Mouse (Mus musculus): ENCODE data around the gene Chrdl2.

Gene Chrdl2

DNA sequence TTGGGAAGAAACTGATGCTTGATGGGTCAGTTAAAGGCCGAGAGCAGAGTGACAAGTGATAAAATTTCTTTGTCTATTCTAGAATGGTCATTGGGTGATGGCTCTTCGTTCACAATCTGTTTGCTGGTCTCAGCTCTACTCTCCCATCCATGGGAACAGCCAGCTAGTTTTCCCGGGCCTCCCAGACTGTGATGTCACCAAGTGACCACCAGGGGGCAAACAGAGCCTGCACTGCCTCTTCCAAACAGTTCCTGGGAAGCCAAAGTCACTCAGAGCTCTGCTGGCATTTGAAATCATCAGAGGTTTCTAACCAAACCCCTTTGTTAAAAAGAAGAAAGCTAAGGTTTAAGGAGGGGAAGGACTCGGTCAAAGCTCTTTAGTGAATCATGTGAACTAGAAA is 17.2 kb upstream of the Chrdl2 start:
- no peak for DNase-seq

DNA sequence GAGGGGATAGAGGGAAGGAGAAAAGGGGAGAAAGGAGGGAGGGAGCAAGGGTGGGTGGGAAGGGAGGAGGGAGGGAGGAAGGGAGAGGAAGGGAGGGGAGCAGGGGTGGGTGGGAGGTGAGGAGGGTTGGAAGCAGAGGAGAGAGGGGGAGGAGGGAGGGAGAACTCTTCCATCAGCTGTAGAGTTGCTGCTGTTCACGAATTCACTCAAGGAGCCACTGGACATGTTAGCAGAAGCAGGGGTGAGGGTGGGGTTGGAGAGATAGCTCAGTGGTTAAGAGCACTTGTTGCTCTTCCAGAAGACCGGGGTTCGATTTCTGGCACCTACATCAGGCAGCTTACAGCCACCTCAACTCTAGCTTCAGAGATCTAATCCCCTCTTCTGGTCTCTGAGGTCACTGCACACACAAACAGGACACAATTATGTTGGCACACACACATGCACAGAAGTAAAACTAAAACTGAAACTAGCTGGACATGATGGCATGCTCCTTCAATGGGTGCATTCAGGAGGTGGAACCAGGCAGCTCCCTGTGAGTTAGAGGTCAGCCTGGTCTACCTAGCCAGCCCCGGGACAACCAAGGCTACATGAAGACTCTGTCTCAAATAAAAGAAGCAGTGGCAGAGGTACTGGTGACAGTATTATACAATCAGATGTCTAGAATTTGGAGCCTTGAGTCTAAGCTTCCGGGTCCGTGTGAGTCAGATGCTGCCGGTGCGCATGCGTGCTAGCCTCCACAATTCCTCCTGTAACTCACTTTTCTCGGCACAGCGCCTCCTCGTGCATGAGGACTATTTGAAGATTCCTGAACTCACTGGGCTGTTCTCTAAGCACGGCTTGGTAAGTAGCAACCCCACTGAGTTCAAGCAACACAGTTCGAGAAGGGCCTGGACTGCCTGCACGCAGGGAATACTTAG is 15.9 kb upstream of the Chrdl2 start:
- DNase-seq = no peak

DNA sequence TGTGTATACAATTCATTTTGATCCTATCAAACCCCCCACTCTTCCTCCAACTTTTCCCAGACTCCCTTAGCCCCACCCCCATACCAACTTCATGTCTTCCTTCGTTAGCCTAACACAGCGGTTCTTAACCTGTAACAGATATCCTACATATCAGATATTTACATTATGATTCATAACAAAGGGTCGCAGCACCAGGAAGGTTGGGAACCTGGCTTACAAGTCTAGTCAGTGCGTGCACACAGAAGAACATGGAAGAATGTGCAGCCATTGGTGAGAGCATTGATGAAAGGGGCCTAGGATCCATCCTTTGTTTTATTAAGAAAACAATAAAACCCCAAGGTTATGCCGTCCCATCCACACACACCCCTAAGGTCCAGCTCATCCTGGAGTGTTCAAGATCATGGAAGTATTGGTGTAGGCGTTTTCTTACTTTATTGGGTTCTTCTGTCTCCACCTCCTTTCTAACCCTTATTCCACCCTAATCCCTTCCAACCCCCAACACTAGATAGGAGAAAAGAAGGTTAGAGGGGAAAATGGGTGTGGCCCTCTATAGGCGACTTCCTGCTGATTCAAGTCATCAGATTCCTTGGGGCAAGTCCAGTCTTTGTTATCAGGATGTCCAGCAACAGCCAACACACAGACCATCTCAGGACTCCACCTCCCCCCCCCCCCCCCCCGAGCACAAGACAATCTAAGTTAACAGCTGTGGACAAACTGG is 14.8 kb upstream of the Chrdl2 start:
- no peak for DNase-seq

DNA sequence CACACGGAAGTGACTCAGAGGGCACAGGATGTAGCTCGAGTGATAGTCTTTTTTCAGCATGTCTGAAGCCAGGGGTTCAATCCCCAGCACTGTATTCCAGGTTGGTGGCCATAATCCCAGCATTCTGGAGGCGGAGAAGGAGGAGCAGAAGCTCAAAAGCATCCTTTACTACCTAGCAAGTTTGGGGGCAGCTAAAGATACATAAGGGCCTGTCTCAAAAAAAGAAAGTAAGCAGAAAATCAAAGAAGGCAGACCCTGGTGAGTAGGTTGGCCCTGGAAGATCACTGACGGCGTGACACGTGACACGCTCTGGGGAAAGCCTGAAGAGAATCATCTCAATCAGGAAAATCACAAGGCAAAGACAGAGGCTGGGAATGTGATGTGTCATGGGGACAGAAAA is 12.8 kb upstream of the Chrdl2 start:
- no peak for DNase-seq

DNA sequence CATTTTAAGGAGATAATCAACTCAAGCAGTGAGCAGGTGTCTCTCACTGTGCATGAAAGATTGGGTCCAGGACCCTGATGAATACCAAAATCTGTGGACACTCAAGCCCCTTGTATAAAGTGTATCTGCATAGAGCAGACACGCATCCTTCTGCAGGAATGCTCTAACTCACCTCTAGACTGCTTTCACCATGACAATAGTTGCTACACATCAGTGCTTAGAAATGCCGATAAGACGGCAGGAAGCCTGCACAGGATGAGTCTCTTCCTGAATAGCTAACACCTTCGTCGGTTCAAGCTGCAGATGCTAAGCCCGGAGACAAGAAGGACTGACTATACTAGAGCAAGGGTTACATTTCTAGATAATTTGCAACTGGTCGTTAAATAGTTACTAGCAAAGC is 10.8 kb upstream of the Chrdl2 start:
- no peak for DNase-seq

DNA sequence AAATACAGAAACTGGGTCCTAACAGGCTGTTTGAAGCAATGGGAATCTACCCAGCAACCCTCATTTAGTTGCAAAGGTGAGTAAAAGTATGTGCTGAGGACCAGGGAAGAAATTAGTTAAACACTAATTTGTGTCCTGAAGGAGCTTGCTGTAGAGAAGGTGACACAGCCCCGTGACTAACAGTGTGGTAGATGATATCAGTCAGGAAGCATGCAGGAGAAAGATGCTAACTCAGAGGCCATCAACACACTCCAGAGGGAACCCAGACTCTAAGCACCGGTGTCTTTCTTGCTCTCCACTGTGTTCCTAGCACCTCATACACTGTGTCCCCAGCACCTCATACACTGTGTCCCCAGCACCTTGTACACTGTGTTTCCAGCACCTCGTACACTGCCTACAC is 7.3 kb upstream of the Chrdl2 start:
- no peak for DNase-seq

DNA sequence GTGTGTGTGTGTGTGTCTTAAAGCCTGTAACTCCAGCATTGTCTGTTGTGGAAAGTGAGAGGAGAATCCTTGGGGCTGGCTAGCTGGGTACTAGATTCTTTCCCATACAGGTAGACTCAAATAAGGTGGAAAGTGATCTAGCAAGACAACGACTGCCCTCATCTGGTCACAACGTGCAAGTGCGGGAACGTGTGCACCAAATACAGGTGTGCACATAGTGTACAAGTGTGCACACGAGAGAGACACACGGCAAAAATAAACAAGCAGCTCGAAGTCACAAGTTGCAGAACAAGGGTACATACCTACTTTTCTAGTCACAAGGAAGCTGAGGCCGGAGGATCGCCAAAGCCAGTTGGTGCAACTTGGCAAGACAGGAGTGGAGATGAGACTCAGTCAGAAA is 2.2 kb upstream of the Chrdl2 start:
- no peak for DNase-seq

DNA sequence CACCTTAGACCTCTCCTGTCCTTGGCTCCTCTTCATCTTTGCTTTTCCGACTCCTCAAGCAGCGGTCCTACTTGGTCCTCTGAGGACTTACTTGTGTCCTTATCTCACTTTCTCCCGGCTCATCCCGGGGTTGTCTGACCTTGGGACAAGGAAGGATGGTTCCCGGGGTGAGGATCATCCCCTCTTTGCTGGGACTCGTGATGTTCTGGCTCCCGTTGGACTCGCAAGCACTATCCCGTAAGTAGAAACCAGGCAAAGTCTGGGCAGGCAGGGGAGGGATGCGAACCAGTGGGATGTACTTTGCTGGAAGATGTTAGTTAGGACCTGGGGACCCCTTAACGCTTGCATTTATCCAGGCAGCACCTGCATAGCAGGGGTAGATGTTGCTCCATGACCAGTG is 439 bp downstream of the Chrdl2 start:
- DNase-seq = no peak

DNA sequence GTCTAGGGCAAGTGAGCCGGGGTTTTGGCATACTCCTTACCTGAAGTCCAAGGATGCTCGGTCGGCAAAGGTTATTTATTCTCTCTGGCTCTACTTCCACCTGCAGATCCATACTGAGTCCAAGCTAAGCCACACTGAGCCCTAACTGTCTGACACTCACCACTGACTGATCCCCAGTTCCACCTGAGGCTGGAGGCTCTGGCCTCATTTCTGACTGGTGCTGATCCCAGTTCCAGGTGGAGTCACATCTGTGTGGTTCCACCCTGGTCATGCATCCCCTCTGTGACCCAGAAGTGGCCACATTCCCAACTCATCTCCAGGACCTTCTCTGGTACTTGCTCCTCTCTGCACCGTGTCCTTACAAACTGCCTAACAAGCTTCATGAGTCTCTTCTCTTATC is 2.8 kb downstream of the Chrdl2 start:
- DNase-seq = no peak

DNA sequence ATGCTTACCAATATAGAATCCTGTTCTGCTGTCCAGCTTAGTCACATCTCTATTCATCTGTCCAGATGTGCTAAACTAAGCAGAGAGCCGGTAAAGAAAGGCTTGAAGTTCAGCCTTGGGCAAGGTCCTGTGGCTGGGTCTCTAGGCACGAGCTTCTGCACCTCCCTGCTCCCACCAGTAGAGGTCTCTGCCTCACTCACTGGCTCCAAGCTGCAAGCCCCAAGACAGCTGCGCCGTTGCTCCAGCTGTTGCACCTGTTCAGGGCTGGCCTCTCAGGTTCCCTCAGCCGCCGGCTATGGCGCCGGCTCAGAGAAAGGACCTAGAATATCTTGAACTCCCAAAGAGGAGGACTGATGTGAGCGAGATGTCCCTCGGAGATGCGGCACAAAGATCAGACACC is 3.7 kb downstream of the Chrdl2 start:
- peak; percentile 75 for DNase-seq

DNA sequence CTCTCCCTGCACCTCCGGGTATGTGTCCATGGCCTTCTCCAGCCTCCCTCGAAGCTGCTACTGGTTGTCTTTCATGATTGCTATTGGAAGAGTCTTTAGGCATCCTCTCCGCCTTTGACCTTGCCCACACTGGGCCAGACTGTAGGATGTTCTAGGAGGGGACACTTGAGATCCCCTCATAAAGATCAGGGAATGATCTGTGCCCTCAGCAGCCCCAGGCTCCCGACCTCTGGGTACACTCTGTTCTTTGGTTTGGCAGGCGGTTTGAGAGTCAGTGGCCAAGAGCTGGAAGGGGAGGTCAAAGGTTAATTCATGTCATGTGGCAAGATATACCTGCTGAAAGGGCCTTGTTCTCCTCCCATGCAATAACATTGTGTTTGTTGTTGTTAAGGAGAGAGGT is 4.7 kb downstream of the Chrdl2 start:
- DNase-seq = peak; percentile 75

DNA sequence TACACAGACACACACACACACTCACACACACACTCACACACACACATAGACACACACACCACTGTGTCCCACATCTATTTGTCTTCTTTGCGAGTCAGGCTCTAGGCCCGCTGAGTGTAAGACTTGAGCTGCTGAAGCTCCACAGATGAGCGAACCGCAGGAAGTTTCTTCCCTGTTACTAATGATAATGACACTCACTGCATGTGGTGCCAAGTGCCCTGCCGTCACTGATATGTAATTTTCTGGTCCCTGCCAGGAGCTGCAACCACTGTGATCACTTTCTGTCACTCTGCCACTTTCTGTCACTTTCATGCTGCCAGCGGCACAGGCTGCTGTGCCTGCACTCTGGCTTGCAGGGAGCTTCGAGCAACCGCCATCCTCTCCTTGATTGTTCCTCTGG is 6.1 kb downstream of the Chrdl2 start:
- DNase-seq = no peak

DNA sequence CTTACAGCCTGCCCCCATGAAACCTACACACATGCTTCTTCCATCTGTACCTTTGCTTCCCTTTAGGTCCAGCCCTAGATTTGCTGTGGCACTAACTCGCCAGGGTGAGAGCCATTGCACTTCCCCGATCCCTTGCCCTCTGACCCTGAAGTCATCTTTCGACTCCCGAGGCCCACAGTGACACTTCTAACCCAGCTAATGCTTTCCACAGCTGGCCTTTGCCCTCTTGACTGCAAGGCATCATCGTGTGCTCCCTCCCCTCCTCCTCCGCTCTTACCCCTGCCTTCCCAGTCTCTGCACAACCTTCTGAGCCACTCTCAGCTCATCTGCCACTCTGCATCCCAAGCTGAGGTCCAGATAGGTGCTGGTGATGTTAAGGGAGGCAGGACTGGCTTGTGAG is 6.5 kb downstream of the Chrdl2 start:
- no peak for DNase-seq

DNA sequence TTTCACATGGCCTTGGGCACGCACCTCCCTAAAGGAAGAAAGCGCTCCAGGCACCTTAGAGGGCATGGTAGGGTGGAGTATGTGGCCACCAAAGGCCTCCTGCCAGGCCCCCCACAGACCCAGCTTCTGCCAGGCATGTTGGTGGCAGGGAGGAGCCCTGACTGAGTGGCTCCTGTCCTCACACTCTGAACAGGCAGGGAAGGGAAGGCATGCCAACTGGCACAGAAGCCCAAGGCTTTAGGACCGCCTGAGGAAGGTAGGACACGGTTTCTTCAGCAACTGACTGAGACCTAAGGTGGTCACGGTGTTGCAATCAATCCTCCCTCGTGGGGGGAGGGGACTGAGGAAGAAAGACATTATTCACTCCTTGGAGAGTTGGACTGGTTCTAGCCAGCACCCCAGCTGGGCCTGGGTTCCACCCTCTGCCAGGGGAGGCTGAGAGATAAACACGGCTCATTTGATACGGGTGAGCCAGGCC is 8.2 kb downstream of the Chrdl2 start:
- DNase-seq = peak; percentile 77

DNA sequence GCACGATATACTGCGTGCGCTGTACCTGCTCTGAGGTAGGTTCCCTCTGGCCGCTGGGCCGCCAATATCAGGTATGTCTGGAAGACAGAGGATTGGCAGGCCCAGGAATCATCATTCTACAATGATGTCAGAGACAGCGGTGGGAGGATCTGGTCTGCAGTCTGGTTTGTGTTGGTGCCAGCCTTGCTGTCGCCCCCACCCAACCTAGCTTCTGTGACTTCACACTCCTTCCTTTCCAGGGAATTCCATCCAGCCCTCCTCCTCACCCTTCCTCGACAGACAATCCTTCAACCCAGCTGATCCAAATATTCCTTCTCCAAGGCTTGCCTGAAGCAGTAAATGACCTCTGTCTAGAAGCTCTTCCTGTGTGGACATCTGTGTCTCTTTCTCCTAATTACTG is 11.1 kb downstream of the Chrdl2 start:
- no peak for DNase-seq

DNA sequence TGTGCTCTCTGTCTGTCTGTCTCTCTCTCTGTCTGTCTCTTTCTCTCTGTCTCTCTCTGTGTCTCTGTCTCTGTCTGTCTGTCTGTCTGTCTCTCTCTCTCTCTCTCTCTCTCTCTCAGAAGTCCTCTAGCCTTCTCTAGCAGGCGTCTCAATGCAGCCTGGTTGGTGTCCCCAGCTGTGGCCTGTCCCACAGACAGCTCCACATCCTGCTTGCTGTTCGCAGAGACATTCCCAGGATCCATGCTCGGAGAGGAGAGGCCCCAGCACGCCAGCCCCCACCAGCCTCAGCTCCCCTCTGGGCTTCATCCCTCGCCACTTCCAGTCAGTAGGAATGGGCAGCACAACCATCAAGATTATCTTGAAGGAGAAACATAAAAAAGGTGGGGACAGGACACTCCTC is 21.4 kb downstream of the Chrdl2 start:
- no peak for DNase-seq

DNA sequence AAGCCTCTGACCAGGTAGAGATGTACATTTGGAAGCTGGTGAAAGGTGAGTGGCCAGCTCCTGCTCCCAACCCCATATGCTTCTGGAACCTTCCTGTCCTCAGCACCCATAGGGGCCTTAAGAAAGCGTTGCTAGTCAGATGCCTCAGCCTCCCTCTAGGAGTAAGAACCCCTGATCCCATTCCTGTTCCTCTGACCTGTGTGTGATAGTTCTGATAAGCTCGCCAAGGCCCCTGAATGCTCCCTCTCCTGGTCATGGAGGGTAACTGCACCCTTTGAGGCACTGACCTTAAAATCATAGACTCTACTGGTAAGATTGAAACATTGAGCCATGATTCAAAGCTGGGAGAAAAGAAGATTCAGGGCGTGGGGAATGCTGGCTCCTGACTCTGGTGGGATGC is 23.3 kb downstream of the Chrdl2 start:
- no peak for DNase-seq

DNA sequence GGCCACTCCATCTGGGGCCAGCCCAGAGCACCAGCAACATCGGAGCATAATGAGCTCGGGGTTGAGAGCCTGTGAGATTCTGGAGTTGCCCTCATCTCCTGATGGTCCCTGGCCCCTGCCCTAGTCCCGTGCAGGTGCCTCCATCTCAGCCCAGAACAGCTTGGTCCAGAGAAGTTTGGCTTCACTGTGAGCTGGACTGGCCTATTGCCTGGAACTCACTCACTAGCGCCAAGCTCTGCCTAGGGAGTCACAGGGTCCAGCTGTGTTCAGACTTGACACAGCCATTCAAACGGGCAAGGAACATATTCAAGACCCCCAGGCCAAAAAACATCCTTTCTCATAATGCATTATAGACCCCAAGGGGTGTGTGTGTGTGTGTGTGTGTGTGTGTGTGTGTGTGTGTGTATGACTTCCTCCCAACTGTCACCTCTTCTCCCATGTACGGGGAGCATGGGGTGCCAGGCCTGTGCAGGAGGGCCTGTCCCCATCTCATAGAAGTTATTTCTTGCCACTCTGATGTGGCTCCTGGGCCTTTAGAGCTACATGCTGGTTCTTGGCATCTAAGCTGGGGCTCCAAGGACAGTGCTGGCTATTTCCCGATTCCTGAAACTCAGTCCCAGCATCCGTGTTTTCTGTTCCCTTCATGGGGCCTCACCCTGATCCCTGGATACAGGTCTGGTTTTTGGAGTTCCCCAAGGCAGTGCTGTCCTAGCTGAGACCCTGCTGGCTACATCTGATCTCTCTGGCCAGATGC is 25.2 kb downstream of the Chrdl2 start:
- no peak for DNase-seq

DNA sequence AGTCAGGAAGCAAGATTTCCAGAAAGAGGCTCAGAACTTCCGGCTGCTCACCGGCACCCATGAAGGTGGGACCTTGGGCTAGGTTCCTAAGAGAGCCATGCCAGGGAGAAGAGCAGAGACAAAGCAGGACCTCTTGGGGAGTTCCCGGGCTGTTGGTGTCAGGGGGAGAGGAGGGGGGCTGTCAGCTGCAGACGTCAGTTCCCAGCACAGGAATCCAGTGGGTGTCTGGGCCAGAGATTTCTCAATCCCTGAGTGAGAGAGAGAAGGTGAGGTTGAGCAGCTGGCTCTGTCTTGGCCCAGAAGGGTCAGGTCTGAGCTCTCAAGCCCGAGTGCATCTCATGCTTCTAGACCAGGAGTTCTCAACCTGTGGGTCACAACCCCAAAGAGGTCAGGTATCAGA is 27.7 kb downstream of the Chrdl2 start:
- DNase-seq = no peak

DNA sequence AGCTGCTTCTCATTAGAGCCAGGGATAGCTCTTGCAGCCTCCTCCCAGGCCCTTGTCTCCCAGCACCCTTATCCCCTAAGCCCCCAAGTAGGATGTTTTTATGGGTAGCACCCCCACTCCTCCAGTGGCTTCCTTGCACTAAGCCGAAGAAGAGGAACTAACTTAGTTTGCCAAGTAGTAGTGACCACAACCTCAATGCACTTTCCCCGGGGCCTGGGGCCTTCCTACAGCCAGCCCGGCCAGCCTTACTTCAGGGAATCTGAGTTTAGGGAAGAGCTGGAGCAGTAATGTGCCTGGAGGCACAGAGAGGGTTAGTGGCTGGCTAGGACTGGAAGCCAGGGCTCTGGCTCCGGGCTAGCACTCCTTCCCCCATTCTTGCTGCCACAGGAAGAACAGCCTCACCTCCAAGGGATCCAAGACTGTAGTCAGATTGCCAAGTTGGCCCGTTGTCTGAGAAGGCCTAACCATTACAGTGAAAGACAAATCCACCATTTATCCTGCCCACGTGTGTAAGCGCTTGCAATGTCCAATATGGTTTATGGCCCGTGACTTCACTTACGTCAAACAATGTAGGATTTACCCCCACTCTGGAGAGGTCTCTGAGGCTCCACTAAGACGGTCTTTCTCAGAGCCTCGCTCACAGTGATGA is 29.0 kb downstream of the Chrdl2 start:
- DNase-seq = no peak

DNA sequence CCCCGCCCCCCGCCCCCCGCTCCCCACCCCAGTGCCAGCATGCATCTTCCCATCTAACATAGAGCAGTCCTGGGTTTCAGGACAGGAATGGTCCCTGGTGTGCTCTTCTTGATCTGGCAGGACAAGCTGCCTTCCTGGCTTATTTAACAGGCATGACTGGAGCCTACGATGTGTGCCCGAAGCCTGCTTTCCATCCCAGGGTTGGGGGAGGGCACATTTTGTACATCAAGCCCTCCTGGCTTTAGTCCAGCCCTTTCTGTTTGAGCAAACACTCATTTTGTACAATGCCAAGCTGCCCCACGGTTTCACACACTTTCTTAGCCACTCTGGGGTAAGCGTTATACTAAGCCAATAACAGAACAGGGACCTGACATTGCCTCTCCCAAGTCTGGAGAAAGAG is 30.1 kb downstream of the Chrdl2 start:
- no peak for DNase-seq

DNA sequence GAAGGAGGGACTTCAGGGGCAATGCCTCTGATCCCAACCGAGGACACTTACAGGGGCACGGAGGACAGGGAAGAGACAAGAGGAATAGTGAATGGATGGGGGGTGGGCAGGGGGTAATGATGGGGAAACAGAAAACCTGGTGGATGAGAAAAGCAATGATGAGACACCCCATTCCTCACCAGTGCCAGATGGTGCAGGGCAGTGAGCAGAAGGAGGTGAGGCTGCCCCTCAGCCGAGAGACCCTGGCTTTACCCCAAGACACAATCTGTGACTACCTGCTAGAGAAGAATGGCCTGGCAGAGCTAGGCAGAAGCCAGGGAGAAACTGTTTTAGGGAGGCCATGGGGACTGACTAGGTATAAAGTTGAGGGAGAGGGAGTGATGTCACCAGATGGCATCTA is 30.5 kb downstream of the Chrdl2 start:
- DNase-seq = no peak

DNA sequence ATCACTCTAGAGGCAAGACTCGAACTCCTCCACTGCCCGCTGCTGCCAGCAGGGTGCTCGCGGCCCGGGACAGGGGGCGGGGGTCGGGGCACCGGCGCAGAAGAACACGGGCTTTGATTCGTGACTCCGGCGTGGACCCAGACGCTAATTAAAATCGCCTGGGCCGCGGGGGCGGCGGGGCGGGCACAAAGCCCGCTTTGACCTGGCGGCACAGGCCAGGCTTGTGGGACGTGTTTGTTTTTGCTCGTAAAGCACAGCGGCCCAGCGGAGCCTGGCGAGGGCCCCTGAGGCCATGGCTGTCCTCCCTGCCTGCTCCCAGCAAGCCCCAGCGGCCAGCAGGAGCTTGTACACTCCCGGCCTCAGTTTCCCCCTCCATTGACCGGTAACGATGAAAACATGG is 36.1 kb downstream of the Chrdl2 start:
- peak; percentile 30 for DNase-seq
